Mouse (Mus musculus) heart, embryonic 11.5 days (tissue): ENCODE results near the gene Kcnj4. TPM values are rescaled to one million over a fixed set of nuclear protein-coding genes. Genes with fewer than 3 reads are reported as not detected.
A peak's percentile ranks its signal among the peaks of the same experiment; 100 is the strongest.

Source experiments
- ATAC-seq: fragments of 200-750 bp; cut with Nextera tagmentation; replicated peaks from 2 replicates; pipeline ENCODE4 v1.8.0; 2017; ENCODE audit warnings: moderate library complexity; ENCODE audit not compliant: insufficient number of reproducible peaks, low FRiP score, low TSS enrichment
- H3K27ac ChIP-seq: fragments of 300-500 bp; sonication (generic); 2 replicates; pipeline ENCODE4 v1.5.1; 2014; ENCODE audit warnings: mild to moderate bottlenecking, low read depth, low read length
- H3K27me3 ChIP-seq: fragments of 300-500 bp; sonication (generic); 2 replicates; pipeline ENCODE4 v1.6.1; 2014; ENCODE audit warnings: mild to moderate bottlenecking, low read length, mixed read lengths; ENCODE audit not compliant: control insufficient read depth, insufficient read depth
- H3K36me3 ChIP-seq: fragments of 300-500 bp; sonication (generic); 2 replicates; pipeline ENCODE4 v1.6.1; 2014; ENCODE audit warnings: mild to moderate bottlenecking, low read length, moderate library complexity, mixed read lengths; ENCODE audit not compliant: control insufficient read depth, insufficient read depth
- H3K4me1 ChIP-seq: fragments of 300-500 bp; sonication (generic); 2 replicates; pipeline ENCODE4 v1.6.1; 2014; ENCODE audit warnings: low read length; ENCODE audit not compliant: control insufficient read depth, insufficient read depth
- H3K4me2 ChIP-seq: fragments of 300-500 bp; sonication (generic); 2 replicates; pipeline ENCODE4 v1.6.1; 2014; ENCODE audit warnings: mild to moderate bottlenecking, moderate library complexity
- H3K4me3 ChIP-seq: fragments of 300-500 bp; sonication (generic); 2 replicates; pipeline ENCODE4 v1.5.1; 2014; ENCODE audit warnings: low read depth, low read length
- H3K9ac ChIP-seq: fragments of 300-500 bp; sonication (generic); 2 replicates; pipeline ENCODE4 v1.6.1; 2014; ENCODE audit warnings: mild to moderate bottlenecking, low read depth, low read length, moderate library complexity
- H3K9me3 ChIP-seq: fragments of 300-500 bp; sonication (generic); replicated peaks from 2 replicates; pipeline ENCODE4 v1.6.1; 2016; ENCODE audit warnings: low read length; ENCODE audit not compliant: control insufficient read depth
- WGBS: fragments of 180-500 bp; shearing (Covaris S2); extraction: QIAGEN DNeasy Blood & Tissue Kit; methylation state at CpG from one replicate; pipeline ENCODE4 v1.1.7; 2014; ENCODE audit not compliant: insufficient replicate concordance; 5-methylcytosine and 5-hydroxymethylcytosine counted together
- polyA plus RNA-seq: library from polyadenylated mRNA; unstranded; fragments of >200 nt; fragmentation: Nextera tagmentation; extraction: Ambion mirVana; gene quantifications from 2 replicates; pipeline ENCODE4 v1.2.1, GENCODE M21; 2014

Kcnj4 gene
- polyA plus RNA-seq, 1 experiment from 2014 or later: not detected

DNA sequence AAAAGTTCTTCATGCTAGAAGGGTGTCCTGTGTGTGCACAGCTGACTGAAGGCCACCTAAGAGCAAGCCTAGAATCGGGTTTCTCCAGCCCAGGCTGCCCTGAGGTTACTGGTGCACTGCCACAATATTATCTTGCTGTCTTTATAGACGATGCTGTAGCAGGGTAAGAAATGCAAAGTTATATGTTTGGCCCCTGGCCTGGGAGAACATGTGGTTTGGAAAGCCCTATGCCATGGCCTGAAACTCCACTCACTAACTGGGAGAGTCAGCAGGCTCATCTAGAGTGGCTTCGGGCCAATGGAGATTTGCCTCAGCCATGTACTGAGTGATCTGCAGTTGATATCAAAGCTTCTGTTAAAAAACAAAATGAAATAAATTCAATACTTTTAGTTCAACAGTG lies 28.8 kb upstream of the Kcnj4 start:
- Histone ChIP-seq H3K27ac (no peak overlapping the region), H3K4me1 (no peaks in the 10 kb centered on the region), H3K36me3 (peaks cover 64% of the 10 kb centered on the region), H3K9ac (no peak overlapping the region), H3K4me3 (no peak overlapping the region), H3K9me3 (no peaks in the 10 kb centered on the region), H3K27me3 (no peaks in the 10 kb centered on the region), H3K4me2 (no peak overlapping the region)
- 90% methylated on average over 3 of the region's 3 CpGs for WGBS
- ATAC-seq: no peak

GRCm38 (mm10) chr15:79529935-79530334 lies 24.9 kb upstream of the Kcnj4 start:
- Histone ChIP-seq H3K4me3 (no peak overlapping the region), H3K36me3 (peaks cover 45% of the 10 kb centered on the region), H3K9ac (no peak overlapping the region), H3K27ac (no peak overlapping the region), H3K4me2 (no peak overlapping the region), H3K4me1 (no peaks in the 10 kb centered on the region), H3K27me3 (no peaks in the 10 kb centered on the region), H3K9me3 (no peaks in the 10 kb centered on the region)
- ATAC-seq: no peak
- 90% methylated on average over 7 of the region's 7 CpGs for WGBS

- no peak for ATAC-seq
- 73% methylated on average over 5 of the region's 5 CpGs for WGBS
- peaks cover 37% of the 10 kb centered on the region for H3K36me3 ChIP-seq
- no peaks in the 10 kb centered on the region for H3K27me3 ChIP-seq
- H3K27ac ChIP-seq: no peak overlapping the region
- no peaks in the 10 kb centered on the region for H3K4me1 ChIP-seq
- no peak overlapping the region for H3K4me2 ChIP-seq
- H3K4me3 ChIP-seq: no peak overlapping the region
- H3K9ac ChIP-seq: no peak overlapping the region
- H3K9me3 ChIP-seq: no peaks in the 10 kb centered on the region
Observed at GRCm38 (mm10) chr15:79527991-79528639, 23.1 kb upstream of the Kcnj4 start.

- Histone ChIP-seq H3K9ac (no peak overlapping the region), H3K27ac (no peak overlapping the region), H3K9me3 (no peaks in the 10 kb centered on the region), H3K4me2 (no peak overlapping the region), H3K27me3 (no peaks in the 10 kb centered on the region), H3K4me3 (no peak overlapping the region), H3K4me1 (no peaks in the 10 kb centered on the region), H3K36me3 (peaks cover 34% of the 10 kb centered on the region)
- WGBS: 81% methylated on average over 4 of the region's 4 CpGs
- ATAC-seq: no peak
Observed at GRCm38 (mm10) chr15:79527192-79527591, 22.2 kb upstream of the Kcnj4 start.

DNA sequence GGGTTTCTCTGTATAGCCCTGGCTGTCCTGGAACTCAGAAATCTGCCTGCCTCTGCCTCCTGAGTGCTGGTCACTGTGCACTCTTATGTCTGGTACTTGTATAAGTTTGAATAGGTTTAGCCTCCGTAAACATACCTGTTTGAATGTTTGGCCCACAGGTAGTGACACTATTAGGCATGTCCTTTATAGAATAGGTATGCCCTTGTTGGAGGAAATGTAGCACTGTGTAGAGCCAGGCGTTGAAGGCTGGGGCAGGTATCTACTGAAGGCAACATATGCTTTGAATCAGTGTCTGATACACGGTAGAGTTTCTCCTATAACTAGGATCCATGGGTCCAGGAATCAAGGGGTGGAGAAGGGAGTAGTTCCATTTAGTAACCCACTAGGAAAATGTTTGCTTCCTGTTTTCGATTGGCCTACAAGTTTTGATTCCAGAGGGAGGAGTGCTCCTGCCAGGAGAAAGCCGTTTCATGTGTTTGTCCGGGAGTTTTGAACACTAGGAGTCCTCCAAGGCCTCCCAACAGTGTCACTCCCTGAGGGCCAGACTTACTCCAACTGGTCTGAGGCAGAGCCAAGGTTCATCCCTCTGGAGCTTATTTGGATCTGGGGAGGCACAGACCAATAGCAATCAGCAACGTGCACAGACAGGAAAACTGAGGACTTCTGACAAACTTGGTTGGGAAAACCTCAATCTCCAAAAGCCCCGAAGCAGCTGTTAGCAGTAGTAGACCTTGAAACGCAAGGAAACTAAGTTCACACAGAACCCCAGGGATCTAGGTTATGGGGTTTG lies 21.1 kb upstream of the Kcnj4 start:
- Histone ChIP-seq H3K27ac (no peak overlapping the region), H3K36me3 (peaks cover 27% of the 10 kb centered on the region), H3K4me1 (no peaks in the 10 kb centered on the region), H3K9ac (no peak overlapping the region), H3K9me3 (no peaks in the 10 kb centered on the region), H3K27me3 (no peaks in the 10 kb centered on the region), H3K4me2 (no peak overlapping the region), H3K4me3 (no peak overlapping the region)
- ATAC-seq: no peak
- WGBS: 61% methylated on average over 9 of the region's 9 CpGs

GRCm38 (mm10) chr15:79525564-79525963 lies 20.5 kb upstream of the Kcnj4 start:
- H3K4me2 ChIP-seq: no peak overlapping the region
- no peak overlapping the region for H3K4me3 ChIP-seq
- 80% methylated on average over 5 of the region's 5 CpGs for WGBS
- no peak for ATAC-seq
- H3K9me3 ChIP-seq: no peaks in the 10 kb centered on the region
- H3K36me3 ChIP-seq: peaks cover 25% of the 10 kb centered on the region
- H3K27me3 ChIP-seq: no peaks in the 10 kb centered on the region
- no peak overlapping the region for H3K27ac ChIP-seq
- H3K9ac ChIP-seq: no peak overlapping the region
- H3K4me1 ChIP-seq: no peaks in the 10 kb centered on the region

GRCm38 (mm10) chr15:79519400-79520220 lies 14.6 kb upstream of the Kcnj4 start:
- H3K4me3 ChIP-seq: no peak overlapping the region
- peak; percentile 24; the same call in 1 of the 2 replicates for ATAC-seq
- H3K4me1 ChIP-seq: no peaks in the 10 kb centered on the region; the same call in 1 of the 2 replicates
- 42% methylated on average over 16 of the region's 16 CpGs for WGBS
- H3K27me3 ChIP-seq: peaks cover 21% of the 10 kb centered on the region
- no peaks in the 10 kb centered on the region for H3K9me3 ChIP-seq
- H3K27ac ChIP-seq: no peak overlapping the region
- no peak overlapping the region for H3K9ac ChIP-seq
- peaks cover 5% of the 10 kb centered on the region for H3K36me3 ChIP-seq
- H3K4me2 ChIP-seq: peak overlapping the region; percentile 16; the same call in 1 of the 2 replicates

DNA sequence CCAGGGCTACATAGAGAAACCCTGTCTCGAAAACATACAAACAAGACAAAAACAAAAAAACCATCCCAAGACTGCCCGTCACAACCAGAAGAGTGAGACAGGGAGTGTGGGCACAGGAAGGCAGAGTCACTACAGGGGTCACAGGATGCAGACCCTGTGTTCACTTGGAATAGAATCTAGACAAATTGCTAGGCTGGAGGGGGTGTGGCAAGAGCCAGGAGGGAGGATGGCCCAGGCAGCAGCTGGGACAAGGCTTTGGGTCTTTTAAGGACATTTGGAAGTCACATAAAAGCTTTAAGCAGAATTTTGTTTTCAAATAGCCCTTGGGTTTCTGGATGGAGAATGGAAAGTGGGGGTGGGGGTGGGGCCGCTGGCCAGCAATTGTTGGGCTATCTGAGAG lies 13.5 kb upstream of the Kcnj4 start:
- H3K4me3 ChIP-seq: no peak overlapping the region
- H3K9ac ChIP-seq: no peak overlapping the region
- H3K27ac ChIP-seq: no peak overlapping the region
- peaks cover 3% of the 10 kb centered on the region for H3K4me1 ChIP-seq
- H3K36me3 ChIP-seq: peaks cover 5% of the 10 kb centered on the region
- ATAC-seq: no peak
- H3K9me3 ChIP-seq: no peaks in the 10 kb centered on the region
- WGBS: 84% methylated on average over 3 of the region's 3 CpGs
- H3K27me3 ChIP-seq: peaks cover 32% of the 10 kb centered on the region
- 0 out of 2 replicates have a peak overlapping the region, but pooled peaks have one; percentile 9 for H3K4me2 ChIP-seq
